ENCODE assay signal across 17 mouse cellular contexts in the genomic region with DNA sequence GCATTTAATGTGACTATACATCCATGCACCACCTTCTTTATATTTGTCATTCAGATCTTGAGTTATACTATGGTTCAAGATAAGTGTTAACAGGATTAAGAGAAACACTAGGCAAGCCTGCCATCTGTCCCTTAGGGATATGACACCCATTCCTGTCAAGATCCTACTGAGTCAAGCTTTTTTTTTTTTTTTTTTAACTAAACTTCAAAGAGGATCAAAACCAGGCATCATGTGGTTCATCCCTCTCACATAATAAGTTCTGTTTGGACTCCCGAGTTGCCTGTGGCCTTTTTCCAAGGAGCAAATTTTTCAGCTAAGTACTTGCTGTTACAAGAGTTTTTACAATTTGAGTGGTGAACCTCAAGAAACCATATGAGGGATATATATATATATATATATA.
"Had no signal": no experiment of that assay in that cellular context is flagged by ENCODE, and none has a peak within 500 bp of the region (broad histone marks: within the 10 kb centered on the region; RNA-seq: fewer than 3 reads in every experiment).

No protein-coding gene starts in this region.

- H3K4me1 ChIP-seq: limb, embryonic 15.5 days; liver, embryonic 12.5 days; megakaryocyte, embryonic 14.5 days; midbrain, embryonic 13.5 days; midbrain, embryonic 15.5 days; neural tube, embryonic 12.5 days; stomach, embryonic 15.5 days had no signal

- DNase-seq: right cerebral cortex, postnatal 14 days; right cerebral cortex, postnatal 4 days; spleen, adult 18-20 months; thymus, adult 2 months; thymus, postnatal 25 days; thymus, postnatal 4 days had no signal

- H3K9me3 ChIP-seq: limb, embryonic 15.5 days; liver, embryonic 12.5 days; megakaryocyte, embryonic 14.5 days; midbrain, embryonic 13.5 days; midbrain, embryonic 15.5 days; neural tube, embryonic 12.5 days; stomach, embryonic 15.5 days had no signal

- H3K27ac ChIP-seq: limb, embryonic 15.5 days; liver, embryonic 12.5 days; liver, embryonic 14.5 days; macrophage; midbrain, embryonic 13.5 days; midbrain, embryonic 15.5 days; neural tube, embryonic 12.5 days; stomach, embryonic 15.5 days; stomach, postnatal 0 days had no signal

- H3K4me2 ChIP-seq: limb, embryonic 15.5 days; liver, embryonic 12.5 days; midbrain, embryonic 11.5 days; midbrain, embryonic 13.5 days; midbrain, embryonic 15.5 days; neural tube, embryonic 12.5 days; stomach, embryonic 15.5 days had no signal

- H3K36me3 ChIP-seq: limb, embryonic 15.5 days; midbrain, embryonic 13.5 days; midbrain, embryonic 15.5 days; neural tube, embryonic 12.5 days; stomach, embryonic 15.5 days had no signal

- ATAC-seq: liver, embryonic 12.5 days; midbrain, embryonic 13.5 days; midbrain, embryonic 15.5 days had no signal

- H3K27me3 ChIP-seq: limb, embryonic 15.5 days; liver, embryonic 12.5 days; megakaryocyte, embryonic 14.5 days; midbrain, embryonic 13.5 days; midbrain, embryonic 15.5 days; neural tube, embryonic 12.5 days; stomach, embryonic 15.5 days had no signal

- H3K4me3 ChIP-seq: limb, embryonic 15.5 days; liver, embryonic 12.5 days; megakaryocyte, embryonic 14.5 days; midbrain, embryonic 13.5 days; midbrain, embryonic 15.5 days; neural tube, embryonic 12.5 days; stomach, embryonic 15.5 days had no signal

- H3K9ac ChIP-seq: limb, embryonic 15.5 days; liver, embryonic 12.5 days; liver, embryonic 14.5 days; midbrain, embryonic 13.5 days; midbrain, embryonic 15.5 days; neural tube, embryonic 12.5 days; stomach, embryonic 15.5 days had no signal
